Mouse (Mus musculus): ENCODE measurements around the gene Rasal2. TPM values are rescaled to one million over a fixed set of nuclear protein-coding genes. Genes with fewer than 3 reads are reported as not detected.

Rasal2 gene
- total RNA-seq, 2 experiments from 2014 or later: 83.8 to 89.4 TPM

DNA sequence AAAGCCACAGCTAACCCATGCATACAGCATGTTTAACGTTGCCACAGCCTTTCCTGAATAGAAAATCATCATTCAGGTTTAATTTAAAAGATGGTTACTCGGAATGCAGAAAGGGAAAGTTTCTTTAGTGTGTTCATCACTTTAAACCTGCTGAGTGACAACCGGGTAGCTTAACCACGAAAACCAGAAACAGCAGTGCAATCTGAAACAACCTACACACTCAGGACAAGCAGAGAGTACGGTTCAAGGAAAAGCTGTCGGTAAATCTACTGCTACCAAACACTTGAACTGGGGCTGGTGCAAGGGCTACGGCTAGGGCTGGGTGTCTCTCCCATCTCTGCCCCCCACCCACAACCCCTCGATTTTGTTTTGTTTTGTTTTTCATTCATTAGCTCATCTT is 1.5 kb downstream of the Rasal2 start:
- DNase-seq (ENCODE audit: low spot score in 2 of 2): peak in 1 of 2 experiments; percentile 31
- intact Hi-C loops (cut with DNase I): loop anchor here (5.0 kb wide), 2 partner anchors 114 to 126 kb away; no protein-coding TSS in a partner anchor

DNA sequence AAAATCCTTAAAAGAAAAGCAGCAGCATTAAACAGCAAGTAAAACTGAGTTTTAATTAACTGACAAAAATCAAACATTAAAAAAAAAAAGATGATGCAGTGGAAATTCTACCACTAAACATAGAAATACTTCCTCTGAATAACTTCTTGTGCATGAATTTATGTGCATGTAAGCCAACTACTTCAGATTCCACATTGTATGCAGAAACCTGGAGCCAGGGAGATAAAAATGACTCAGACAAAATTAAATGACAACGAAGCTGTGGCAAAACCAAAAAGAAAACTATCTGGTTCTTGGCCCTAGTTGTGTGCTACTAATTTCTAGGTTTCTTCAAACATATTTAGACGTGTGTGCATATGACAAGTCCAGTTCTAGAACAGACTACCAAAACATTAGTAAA is 2.7 kb downstream of the Rasal2 start:
- intact Hi-C loops (cut with DNase I): loop anchor here (5.0 kb wide), 2 partner anchors 112 to 128 kb away; no protein-coding TSS in a partner anchor

DNA sequence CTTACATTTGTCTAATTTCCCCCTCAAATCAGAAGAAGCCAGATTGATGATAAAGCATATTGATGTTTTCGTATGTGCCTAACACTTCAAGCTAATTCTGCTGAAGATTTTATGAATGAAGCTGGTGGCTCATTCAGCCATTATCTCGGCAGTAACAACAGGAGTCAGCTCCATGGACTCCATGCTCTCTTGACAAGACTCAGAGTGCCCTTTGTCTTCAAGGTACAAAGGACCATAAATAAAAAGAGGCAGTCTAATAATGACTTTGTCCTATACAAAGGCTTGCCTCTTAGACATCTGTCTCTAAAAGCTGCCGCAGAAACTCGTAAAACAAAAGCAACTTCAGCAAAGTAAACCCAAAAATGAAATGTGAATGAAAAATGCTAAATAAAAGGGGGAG is 24.4 kb downstream of the Rasal2 start:
- no peak for DNase-seq (ENCODE audit: low spot score in 2 of 2)
- intact Hi-C loops (cut with DNase I): no loop called here

More for the DNA sequence above, 2.7 kb downstream of the Rasal2 start:
- no peak for DNase-seq (ENCODE audit: low spot score in 2 of 2)

DNA sequence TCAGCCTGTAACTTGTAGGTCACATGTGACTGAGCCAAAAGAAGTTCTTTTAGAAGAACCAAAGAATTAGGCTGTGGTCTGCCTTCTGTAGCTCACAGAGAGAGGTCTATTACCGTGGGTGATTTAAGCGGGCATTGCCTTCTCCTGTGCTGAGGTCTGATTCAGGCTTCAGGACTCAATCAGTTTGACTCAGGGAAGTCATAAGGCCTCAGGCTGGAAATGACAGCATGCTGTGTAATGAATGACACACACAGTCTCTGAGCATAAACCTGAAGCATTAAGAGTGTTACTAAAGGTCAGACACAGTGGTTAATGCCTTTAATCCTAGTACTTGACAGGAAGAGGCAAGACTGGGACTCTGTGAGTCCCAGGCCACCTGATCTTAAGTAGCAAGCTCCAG is 31.7 kb downstream of the Rasal2 start:
- intact Hi-C loops (cut with DNase I): no loop called here
- no peak for DNase-seq (ENCODE audit: low spot score in 2 of 2)

DNA sequence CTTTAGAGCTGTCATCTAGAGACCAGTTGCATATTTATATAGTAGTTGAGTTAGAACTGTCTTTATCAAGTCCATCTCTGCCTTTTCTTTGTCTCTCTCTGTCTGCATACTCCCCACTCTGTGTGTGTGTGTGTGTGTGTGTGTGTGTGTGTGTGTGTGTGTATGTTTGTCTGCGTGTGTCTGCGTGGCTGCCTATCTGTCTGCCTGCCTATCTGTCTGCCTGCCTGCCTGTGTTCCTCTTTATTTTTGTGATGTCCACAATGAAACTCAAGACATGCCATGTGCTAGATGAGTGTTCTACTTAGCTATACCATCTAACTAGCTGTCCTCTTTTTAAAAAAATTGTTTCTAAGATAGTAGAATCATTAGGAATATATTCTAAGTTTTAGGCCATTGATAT is 42.0 kb downstream of the Rasal2 start:
- DNase-seq (ENCODE audit: low spot score in 2 of 2): no peak
- intact Hi-C loops (cut with DNase I): no loop called here

DNA sequence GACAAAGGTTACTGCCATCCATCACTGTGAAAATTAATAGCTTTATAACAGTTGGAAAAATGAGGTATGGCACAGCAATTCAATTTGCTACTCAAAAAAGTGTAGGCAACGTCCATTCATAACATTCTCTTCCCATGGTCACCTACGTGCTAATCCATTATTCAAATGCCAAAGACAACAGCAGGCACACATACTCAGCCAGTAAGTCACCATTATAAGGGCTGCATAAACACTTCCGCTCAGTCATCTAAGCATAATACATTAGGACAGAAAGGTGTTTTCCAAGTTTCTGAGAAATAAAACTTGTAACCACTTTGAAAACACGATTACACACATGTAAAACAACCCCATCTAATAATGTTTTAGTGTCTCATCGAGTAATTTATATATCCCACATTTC is 44.1 kb downstream of the Rasal2 start:
- intact Hi-C loops (cut with DNase I): no loop called here
- no peak for DNase-seq (ENCODE audit: low spot score in 2 of 2)

DNA sequence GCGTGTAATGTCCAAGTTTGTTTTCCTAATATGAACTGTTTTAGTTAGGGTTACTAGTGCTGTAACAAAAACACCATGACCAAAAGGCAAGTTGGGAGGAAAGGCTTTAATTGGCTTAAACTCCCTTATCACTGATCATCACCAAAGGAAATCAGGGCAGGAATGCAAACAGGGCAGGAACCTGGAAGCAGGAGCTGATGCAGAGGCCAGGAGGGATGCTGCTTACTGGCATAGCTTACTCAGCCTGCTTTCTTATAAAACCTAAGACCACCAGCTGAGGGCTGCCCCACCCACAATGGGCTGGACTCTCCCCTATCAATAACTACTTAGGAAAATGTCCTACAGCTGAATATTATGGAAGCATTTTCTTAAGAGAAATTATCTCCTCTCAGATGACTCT is 65.7 kb downstream of the Rasal2 start:
- DNase-seq (ENCODE audit: low spot score in 2 of 2): no peak
- intact Hi-C loops (cut with DNase I): loop anchor here (2.0 kb wide), 1 partner anchor 30 kb away; no protein-coding TSS in a partner anchor

DNA sequence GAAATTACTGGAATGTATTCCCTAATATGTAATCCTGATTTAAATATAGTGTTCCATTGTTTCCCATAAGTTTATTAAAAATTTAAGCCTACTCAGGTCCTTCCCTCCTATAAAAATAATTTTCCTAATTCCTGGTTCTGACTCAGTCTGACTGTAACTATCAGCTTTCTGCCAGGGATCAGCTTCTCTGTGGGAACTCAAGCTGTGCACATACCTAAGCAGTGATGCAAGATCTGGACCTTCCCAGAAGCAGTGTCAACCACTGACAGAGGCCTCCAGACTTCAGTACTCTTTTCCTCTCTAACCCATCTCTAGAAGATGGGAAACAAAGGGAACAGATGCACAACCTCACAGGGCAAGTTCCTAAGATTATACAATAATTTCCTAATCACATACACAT is 68.9 kb downstream of the Rasal2 start:
- intact Hi-C loops (cut with DNase I): no loop called here
- no peak for DNase-seq (ENCODE audit: low spot score in 2 of 2)

DNA sequence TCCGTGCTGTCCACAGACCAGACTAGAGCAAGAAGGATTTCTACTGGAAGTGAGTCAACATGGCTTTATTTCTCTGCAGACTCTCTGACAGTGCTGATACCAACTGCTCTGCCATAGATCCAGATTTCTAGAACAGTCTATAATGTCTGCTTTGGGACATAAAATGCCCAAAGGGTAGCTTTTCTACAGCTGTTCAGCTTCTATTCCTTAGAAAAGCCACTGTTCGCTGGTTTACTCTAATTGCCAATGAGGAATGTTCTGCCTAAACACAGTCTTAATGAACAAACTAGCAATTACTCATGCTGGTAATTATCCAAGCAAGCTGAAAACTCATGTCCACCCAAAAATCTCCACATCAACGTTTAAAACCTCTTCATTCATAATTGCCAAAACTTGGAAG is 77.6 kb downstream of the Rasal2 start:
- intact Hi-C loops (cut with DNase I): no loop called here
- no peak for DNase-seq (ENCODE audit: low spot score in 2 of 2)

DNA sequence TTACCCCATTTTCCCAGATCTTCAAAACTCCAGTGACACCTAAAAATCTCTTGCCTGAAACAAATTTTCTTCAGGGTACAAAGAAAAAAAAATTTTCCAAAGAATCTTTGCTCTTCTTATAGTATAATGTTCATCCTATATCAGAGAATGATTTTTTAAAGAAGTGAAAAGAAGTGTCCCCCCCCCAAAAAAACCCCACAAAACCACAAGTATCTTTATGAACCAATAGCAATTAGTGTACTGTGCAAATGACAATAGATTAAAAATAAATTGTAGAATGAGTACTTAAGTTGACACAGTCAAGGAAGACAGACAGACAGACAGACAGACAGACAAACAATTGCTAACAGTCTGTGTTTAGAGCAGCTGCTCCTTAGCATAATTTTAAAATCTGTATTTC is 84.3 kb downstream of the Rasal2 start:
- intact Hi-C loops (cut with DNase I): no loop called here
- DNase-seq (ENCODE audit: low spot score in 2 of 2): no peak

DNA sequence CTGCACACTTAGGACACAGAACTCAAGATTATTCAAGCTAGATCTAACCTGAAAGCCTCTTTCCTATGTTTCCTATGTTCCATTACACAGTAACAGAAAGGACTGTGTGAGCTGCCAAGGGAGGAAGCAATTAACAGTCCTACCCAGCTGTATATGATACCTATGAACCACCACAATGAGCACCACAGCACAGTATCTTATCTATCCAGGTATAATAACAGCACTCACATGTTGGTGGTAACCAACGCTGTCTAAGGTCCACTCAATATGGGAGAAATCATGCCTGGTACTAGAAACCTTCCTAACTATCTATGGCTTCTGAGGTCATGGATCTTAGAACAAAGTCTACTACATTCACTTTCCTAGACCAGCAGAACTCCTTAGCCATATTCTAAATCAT is 89.3 kb downstream of the Rasal2 start:
- intact Hi-C loops (cut with DNase I): no loop called here
- DNase-seq (ENCODE audit: low spot score in 2 of 2): no peak

DNA sequence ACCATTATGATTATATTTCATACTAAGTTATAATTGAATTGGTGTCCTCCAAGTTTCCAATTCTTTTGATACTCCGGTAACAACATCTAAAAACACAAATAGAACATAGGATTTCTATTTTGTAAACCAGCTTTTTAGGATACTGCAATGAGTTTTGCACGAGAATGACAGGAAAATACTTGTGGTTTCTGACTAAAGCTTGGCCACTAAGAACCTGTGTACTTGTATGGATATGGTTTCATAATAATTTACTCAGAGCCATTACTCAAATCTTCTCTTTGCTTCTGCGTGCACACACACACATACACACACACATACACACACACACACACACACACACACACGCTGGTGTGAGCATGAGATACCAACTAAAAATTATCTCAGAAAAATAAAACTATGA is 93.5 kb downstream of the Rasal2 start:
- no peak for DNase-seq (ENCODE audit: low spot score in 2 of 2)
- intact Hi-C loops (cut with DNase I): no loop called here

DNA sequence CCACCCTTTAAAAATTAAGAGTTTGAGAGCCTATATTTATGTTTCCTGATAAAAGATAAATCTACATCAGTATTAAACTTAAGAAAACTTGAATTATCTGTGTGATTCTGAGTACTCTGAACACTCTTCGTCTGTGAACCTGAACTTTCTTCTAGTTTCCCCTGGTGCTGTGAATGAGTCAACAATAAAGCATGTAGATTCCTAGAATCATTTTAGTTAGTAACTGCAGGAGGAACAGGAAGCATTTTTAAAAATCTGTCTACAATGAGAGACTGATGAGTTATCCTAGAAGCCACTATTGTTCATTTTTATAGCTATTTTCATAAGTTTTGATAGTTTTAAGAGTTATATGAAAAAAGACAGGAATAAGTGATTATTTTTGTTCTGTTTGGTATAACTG is 111.1 kb downstream of the Rasal2 start:
- intact Hi-C loops (cut with DNase I): loop anchor here (5.0 kb wide), 1 partner anchor 236 kb away; no protein-coding TSS in a partner anchor
- no peak for DNase-seq (ENCODE audit: low spot score in 2 of 2)

DNA sequence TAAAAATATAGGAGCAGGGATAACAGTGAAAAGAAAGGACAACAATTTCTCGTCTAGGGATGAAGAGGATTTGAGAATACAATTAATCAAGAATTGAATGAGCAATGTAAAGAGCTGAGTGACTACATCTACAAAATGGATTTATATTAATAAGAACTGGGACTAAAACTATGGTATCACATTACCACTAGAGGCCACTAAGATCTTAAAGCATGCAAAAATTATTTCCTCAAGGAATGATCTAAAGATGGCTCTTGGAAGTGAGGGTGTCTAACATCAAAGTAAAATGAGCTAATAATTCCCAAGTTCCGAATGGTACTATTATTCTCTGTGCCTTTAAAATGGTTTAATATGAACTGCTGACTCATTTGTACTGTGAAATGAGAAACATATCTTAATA is 112.8 kb downstream of the Rasal2 start:
- intact Hi-C loops (cut with DNase I): loop anchor here (5.0 kb wide), 2 partner anchors 113 to 148 kb away; partner anchors contain the start of gene Rasal2
- DNase-seq (ENCODE audit: low spot score in 2 of 2): no peak

DNA sequence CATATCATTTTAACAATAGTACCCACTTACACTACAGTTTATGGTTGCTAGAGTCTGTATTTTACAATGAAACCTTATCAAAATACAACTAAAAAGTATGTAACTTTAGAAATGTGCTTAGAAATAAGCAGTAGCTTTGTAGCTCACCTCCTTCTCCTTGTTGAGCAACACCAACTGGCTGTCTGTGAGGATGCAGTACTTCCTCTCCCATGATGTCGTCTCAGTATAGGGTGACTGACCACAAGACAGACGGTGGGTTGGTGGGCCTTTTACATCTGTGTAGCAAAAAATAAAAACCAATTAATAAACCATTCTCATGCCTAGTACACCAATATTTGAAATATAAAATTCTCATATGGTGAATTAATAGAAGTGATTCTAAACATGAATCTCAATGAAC is 113.4 kb downstream of the Rasal2 start:
- intact Hi-C loops (cut with DNase I): loop anchor here (5.0 kb wide), 2 partner anchors 113 to 148 kb away; partner anchors contain the start of gene Rasal2
- no peak for DNase-seq (ENCODE audit: low spot score in 2 of 2)

DNA sequence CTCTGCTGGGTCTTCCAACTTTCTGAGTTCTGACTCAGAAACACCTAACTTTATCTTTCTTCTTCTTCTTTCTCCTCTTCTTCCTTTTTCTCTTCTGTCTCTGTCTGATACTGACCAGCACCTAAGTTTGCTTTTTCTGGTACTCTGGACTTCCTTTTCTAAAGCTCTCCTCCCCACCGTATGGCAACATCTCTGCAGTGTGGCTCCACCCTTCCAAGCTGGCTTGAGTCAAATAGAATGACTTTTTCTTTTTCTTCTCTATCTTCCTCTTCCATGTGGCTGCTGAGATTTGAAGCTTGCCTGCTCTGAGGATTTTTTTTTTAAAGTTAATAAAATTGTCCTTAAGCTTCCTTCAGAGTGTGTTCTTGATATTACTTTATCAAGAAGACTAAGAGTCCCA is 115.3 kb downstream of the Rasal2 start:
- DNase-seq (ENCODE audit: low spot score in 2 of 2): no peak
- intact Hi-C loops (cut with DNase I): loop anchor here (5.0 kb wide), 2 partner anchors 115 to 150 kb away; partner anchors contain the start of gene Rasal2

DNA sequence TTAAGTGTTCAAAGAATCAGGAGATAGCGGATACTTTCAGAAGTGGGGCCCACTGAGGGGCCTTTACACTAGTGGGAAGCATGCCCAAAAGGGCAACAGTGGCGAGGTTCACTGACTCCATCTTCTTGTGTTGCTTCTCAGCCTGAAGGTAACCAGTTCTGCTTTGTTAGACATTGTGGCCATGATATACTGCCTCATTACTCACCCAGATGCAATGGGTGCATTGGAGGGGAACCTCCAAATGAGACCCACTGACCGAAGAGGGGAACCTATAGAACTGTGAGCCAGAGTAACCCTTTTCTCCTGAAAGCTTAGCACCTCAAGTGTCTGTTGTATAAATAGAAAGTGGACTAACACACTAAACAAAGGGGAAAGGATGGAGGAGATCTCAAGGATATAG is 116.5 kb downstream of the Rasal2 start:
- intact Hi-C loops (cut with DNase I): loop anchor here (5.0 kb wide), 2 partner anchors 116 to 151 kb away; partner anchors contain the start of gene Rasal2
- no peak for DNase-seq (ENCODE audit: low spot score in 2 of 2)

DNA sequence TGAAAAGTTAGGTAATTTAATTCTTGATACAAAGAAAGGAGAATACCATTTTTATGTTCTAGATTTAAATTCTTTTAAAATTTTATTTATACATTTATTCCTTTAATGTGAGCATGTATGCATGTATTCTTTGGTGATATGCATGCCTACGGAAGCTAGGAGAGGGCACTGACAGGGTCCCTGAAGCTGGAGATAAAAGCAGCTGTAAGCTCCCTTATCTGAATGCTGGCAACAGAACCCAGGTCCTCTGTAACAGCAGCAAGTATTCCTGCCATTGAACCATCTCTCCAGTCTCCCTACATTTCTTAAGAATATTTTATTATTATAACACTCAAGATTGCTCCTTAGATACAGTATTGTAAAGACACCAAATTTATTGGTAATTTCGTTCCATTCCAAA is 122.2 kb downstream of the Rasal2 start:
- DNase-seq (ENCODE audit: low spot score in 2 of 2): no peak
- intact Hi-C loops (cut with DNase I): no loop called here

DNA sequence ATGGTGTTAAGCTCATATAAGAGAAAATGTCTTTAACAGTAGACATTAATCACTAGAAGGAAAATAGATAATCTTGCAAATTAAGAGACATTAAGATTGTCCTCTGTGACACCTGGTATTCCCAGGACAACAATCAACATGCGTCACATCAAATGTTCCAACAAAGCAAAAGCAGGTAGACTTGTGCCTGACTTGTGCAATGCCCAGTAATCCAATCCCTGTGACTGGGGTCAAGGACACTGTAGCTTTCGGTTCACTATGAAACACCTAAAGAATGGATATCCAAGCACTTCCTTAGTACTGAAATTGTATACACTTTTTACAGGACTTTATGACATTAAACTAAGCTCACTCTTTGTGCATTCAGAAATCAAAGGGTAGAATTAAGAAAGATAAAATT is 123.1 kb downstream of the Rasal2 start:
- no peak for DNase-seq (ENCODE audit: low spot score in 2 of 2)
- intact Hi-C loops (cut with DNase I): loop anchor here (10.0 kb wide), 2 partner anchors 374 to 554 kb away; no protein-coding TSS in a partner anchor

DNA sequence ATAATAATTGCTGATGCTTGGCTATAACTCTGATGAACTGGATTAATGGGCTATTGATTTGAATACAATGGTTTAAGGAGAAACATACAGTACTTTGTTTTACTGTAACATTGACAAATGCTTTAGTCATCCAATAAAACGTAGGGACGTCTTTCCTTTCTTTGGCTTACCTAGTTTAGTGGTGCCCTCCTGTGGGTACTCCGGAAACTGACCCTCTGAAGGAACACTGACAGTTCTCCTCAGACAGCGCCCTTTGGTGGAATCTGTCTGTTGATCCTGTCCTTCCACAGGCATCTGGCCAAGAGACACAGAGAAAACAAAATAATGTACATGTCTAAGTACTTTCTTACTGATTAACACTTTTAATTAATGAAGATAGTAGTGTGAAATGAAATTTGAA is 125.8 kb downstream of the Rasal2 start:
- peak in 1 of 2 experiments; percentile 45 for DNase-seq (ENCODE audit: low spot score in 2 of 2)
- intact Hi-C loops (cut with DNase I): loop anchor here (10.0 kb wide), 2 partner anchors 372 to 552 kb away; no protein-coding TSS in a partner anchor

DNA sequence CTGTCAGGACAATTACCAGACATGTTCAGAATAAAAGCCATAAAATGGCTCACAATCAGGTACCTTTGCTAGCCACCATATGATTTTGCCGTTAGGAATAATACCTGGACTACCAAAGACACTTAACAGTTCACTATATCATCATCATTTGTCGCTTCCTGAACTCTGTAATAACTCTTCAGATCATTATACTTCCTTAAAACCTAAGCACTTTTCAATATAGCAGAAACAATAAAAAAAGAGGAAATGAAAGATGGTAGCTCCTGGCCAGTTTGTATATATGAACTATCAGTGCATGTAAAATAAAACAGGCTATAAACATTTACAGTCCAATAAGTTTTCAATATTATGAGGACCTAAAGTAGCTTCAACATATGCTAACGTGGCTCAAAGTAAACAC is 127.0 kb downstream of the Rasal2 start:
- intact Hi-C loops (cut with DNase I): loop anchor here (10.0 kb wide), 2 partner anchors 371 to 551 kb away; no protein-coding TSS in a partner anchor
- no peak for DNase-seq (ENCODE audit: low spot score in 2 of 2)

DNA sequence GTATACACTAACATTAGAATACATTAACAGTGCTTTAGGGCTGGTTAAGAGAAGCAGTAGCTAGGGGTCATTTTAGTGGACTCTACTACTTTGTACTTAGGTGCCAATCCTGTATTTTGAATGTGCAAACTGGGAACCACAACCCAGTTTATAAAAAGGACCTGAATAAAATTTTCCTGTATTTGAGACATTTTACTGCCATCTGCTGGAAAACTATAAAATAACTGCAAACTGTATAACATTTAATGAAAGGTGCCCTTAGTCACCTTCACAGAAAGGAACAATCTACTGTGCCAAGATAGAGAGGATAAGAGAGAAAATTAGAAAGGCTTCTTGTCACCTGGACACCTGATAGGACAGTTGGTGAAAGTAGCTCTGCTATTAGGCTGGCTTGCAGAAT is 131.6 kb downstream of the Rasal2 start:
- DNase-seq (ENCODE audit: low spot score in 2 of 2): peak in 1 of 2 experiments; percentile 25
- intact Hi-C loops (cut with DNase I): loop anchor here (5.0 to 10.0 kb wide), 4 partner anchors 113 to 546 kb away; no protein-coding TSS in a partner anchor

All from left cerebral cortex, postnatal 25 days (tissue).